Mouse (Mus musculus): ENCODE measurements around the gene Tbxa2r. TPM values are rescaled to one million over a fixed set of nuclear protein-coding genes. Genes with fewer than 3 reads are reported as not detected.

Gene Tbxa2r
- total RNA-seq, 1 experiment from 2014 or later, result 38.6 TPM

DNA sequence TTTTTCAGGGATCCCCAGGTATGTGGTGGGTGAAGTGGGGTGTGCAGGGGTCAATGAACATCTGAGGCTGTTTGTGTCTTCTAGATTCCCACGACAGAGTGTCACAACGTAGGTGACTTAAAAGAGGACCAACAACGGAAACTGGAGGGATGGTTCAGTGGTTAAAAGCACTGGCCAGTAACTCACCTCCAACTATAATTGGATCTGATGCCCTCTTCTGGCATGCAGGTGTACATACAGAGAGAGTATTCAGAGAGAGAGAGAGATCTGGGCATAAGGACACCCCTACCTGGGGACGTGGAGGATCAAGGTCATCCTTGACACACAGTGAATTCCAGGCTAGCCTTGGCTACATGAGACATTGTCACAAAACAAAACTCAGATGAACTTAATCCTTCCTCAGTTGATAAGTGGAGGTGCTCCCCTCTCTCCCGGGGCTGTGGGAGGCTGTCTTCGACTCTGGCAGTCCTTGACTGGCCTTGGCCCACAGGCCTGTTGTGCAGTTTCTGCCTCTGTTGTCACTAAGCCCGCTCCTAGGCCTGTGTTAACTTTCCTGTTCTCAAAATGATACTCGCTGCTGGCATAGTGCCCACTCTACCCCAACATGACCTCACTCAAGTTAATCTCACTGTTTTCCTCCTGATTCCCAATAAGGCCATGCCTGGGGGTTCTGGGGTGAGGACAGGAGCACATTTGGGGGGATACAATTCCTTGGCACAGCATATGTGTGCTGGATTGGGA, 16.1 kb downstream of the Tbxa2r start:
- peak; percentile 76 for DNase-seq

- no peak for DNase-seq
These were observed 16.6 kb downstream of the Tbxa2r start for GRCm38 (mm10) chr10:81345162-81345534.

DNA sequence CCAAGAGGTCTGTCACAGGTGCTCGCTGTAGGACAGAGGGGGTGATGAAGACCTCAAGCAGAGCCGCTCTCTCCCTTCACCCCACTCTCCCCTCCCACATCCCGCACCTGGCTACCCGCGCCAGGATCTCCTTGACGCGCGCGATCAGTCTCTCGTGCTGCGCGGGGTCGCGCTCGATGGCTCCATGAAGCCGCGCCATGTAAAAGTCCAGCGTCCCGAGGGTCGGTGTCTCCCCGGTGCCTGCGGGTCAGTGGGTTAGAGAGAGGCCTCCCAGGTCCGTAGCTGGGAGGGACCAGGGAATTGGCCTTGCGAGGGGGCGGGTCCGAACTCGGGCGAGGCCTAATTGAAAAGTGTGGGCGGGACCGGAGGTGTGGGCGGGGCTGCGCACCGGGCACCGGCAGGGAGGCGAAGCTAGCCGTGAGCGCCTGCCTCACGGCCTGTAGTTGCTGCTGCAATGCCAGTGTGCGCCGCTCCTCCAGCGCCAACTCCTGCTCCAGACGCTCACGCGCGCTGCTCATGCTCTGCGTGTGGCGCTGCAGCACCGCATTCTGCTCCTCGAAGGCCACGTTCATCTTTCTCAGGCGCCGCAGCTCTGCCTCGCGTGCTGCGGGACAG, 18.0 kb downstream of the Tbxa2r start:
- peak; percentile 92 for DNase-seq

DNA sequence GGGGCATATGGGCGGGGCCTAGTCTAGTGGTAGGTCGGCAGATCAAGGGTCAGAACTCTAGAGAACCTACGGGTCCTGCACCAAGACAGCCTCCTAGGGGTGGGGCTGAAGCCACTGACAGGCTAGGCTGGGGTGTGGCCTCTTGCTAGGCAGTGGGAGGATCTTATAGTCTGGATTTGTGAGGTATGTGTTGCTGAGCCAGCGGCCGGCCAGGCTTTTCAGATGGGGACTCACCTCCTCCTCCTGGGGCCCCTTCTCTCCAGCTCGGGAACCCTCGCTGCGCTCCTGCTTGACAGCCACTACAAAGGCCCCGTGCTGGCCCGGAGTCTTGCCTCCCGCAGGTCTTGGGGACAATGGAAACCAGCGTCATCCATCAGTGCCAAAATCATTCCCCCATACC, 20.6 kb downstream of the Tbxa2r start:
- DNase-seq, result peak; percentile 70

- no peak for DNase-seq
These were observed 21.4 kb downstream of the Tbxa2r start for GRCm38 (mm10) chr10:81349961-81350350.

DNA sequence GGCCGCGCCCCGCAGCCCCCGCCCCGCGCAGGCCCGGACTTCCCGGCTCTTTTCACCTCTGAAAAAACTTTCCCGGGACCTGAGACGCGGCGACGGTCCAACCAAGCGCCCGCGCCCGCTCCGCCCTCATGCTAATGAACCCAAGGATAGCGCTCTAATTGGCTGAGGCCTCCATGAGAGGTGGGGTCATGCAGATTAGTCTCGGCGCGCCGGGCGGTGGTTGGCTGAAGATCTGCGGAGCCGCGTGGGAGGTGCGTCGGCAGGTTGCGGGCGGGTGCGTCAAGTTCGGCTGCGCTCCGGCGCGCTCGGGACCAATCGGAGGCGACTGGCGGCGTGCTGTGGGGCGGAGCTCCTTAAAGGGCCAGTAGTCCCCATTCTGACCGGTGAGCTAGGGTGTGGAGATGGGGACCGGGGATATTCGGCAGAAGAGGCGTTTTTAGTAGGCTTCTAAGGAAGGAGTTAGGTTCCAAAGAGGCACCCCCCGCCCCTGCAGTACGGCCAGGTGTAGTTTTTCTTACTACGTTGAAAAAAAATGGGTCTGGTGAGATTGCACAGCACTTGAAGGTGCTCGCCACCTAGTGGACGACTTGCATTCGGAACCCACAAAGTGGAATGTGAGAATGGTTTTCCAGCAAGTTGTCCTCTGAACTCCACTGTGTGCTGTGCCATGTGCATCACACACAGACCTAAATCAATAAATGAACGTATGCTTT, 22.0 kb downstream of the Tbxa2r start, which contains the start of gene Hmg20b:
TSS of gene Hmg20b (minus strand) at position 130 of the 713 bp plus-strand sequence.
- DNase-seq, result peak; percentile 99

DNA sequence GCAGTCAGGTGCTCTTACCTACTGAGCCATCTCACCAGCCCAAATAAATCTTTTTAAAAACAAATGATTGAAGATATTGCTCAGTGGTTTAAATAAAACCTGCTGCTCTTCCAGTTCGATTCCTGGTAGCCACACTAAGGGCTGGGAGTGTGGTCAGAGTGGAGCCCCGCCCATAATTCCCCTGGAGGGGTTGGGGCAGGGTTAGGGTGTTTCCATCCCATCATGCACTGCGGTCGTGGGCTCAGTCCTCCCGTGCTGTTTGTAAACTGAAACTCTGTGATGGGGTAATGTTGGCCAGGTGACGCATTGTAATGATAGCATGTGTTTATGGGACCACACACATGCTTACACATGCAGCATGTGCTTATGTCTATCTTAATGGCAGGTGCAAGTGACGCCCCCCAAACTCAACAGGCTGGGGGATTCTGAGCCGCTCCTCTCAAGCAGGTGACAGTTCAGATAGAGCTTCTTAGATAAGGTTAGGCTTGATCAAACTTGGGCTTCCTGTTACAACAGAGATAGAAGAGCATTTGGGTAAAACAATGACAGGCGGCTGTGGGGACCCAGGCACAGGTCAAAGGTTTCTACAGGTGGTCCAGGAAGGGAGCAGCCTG, 23.3 kb downstream of the Tbxa2r start:
- DNase-seq, result no peak

DNA sequence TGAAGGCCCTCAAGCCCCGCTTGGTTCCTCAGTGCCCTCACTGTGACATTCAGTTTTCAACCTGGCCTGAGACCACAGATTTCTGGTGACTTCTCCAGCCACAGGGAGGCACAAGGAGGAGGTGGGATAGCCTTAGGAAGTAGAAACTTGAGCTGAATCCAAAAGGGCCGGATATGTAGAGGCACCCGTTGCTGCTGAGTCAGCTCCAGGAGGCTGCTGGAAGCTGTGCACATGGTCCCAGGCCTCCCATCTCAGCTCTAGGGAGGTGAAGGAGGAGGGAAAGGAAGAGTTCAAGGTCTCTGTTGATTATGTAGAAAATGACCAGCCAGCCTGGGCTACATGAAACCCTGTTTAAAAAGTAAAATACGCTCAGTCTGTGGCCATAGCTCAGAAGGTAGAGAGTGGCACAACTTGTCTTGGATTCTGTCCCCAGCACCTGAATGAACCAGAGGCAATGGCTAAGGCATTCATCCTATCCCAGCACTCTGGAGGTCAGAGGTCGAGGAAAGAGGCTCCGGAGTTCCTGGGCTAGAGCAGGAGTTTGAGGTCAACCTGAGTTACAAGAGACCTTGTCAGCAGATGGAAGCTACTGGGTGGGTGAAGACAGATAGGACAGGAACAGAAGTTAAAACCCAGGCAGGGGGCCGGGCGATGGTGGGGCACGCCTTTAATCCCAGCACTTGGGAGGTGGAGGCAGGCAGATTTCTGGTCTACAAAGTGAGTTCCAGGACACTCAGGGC, 26.4 kb downstream of the Tbxa2r start:
- DNase-seq, result no peak

DNA sequence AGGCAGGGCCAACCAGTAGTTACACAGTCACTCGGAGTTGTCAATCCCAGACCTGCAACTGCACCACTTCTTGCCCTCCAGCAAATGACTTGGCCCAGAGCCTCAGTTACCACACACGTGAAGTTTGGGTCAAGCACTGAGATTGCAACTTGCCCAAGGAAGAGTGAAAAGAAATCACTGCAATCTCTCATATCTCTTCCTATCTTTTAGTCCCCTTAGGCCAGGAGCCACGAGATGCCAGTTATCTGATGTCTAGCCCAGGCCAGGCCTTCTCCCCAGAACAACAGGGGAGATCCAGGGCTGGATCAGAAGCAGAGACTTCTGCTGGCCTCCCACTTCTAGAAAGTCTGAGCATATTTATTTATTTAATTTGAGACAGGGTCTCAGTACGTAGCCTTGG, 27.0 kb downstream of the Tbxa2r start:
- DNase-seq, result no peak

DNA sequence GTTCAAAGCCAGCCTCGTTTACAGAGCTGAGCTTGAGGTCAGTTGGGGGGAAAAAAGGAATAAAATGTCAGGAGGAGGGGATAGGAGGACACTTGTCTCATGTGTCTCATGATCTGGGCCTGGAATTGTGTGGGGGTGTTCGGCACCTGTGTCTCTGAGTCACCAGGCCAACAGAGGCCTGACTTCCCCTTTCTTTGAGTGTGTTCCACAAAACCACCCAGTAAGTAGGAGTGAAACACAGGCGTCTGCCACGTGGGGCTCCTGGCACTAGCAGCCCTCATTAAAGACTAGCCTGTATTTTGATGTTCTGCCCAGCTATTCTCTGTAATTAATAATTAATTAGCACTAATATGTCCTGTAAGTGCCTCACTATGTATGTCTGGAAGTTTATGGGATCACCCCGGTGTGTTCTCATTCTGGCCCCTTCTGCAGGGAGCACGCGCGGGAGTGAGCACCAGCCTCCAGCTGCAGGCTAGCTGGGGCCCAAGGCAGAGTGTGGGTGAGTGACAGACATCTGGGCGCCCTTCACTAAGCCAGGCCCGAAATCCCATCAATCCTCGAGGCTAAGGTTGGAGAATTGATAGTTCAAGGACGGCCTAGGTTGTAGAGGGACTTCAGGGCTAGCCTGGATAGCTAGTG, 27.9 kb downstream of the Tbxa2r start:
- DNase-seq, result no peak

DNA sequence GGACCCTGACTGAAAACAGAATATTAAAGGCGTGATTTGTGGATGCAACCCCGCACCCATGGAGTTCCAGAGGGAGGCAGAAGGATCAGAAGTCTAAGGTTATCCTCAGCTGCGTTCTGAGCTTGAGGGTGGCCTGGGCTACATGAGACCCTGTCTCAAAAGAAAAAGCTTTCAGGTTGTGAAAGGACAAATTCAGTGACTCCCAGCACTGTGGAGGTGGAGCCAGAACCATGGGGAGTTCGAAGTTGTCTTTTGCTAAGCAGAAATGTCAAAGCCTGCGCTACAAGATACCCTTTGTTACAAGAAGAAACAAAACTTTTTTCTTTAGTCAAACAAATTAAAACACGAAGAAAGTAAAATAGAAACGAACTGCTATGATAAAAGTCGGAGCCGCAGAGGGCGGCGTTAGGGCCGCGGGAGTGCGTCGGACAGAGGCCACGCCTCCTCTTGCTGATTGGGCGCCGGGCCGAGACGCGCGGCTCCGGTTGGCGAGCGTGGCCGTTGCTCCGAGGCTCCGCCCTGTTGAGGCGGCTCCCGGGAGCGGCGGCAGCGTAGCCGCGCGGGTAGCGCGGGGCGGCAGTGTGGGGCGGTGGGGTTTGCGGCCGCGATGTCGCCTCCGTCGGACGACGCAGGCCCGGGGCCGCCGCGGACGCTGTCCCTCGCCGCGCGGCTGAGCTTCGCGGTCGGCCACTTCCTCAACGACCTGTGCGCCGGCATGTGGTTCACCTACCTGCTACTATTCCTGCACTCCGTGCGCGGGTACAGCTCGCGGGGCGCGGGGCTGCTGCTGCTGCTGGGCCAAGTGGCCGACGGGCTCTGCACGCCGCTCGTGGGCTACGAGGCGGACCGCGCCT, 28.7 kb downstream of the Tbxa2r start, which contains the start of gene Mfsd12:
TSS of gene Mfsd12 (plus strand) at position 501 of the 854 bp plus-strand sequence.
- peak; percentile 95 for DNase-seq

GRCm38 (mm10) chr10:81358209-81358608, 29.7 kb downstream of the Tbxa2r start:
- DNase-seq, result no peak

GRCm38 (mm10) chr10:81358841-81359240, 30.3 kb downstream of the Tbxa2r start:
- DNase-seq, result no peak

DNA sequence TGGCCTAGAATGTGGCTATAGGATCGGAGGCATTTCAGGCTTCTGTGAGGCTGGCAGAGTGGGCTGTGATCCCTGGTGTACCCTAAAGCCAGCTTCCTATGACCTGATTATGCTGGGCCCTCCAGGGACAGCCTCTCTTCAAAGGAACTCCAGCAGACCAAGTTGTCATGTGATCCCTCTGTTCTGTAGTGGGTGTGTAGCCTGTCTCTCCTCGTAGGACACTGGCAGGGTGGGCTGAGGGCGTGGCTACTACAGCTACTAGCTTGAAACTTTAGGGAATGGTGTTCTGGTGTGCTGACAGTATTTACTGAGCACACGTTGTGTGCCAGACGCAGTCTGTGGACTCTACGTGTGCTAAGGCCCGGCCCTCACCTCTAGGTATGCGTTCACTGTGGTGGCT, 32.2 kb downstream of the Tbxa2r start:
- no peak for DNase-seq

DNA sequence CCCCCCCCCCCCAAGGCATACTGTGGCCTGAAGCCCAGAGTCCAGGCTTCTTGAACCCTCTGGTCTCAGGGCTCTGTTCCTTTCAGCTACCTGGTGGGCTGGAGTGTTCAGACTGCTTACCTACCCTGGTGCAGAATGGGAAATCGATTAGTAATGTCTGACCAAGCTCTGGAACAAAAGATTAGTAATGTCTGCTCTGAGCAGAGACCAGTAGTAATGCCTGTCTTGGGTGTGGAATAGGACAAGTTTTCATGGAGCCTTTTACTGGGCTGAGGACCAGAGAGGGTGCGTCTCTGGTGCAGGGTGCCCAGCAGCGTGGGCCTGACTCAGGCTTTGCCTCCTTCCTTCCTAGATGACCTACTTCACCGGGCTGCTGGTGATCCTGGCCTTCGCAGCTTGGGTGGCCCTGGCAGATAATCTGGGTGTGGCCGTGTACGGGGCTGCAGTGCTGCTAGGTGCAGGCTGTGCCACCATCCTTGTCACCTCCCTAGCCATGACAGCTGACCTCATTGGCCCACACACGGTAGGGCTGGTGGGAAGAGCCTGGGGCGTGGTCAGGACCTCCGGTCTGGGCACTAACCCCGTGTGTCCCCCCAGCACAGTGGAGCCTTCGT, 33.9 kb downstream of the Tbxa2r start:
- peak; percentile 52 for DNase-seq

- peak; percentile 63 for DNase-seq
These were observed 35.2 kb downstream of the Tbxa2r start for GRCm38 (mm10) chr10:81363436-81364346.

DNA sequence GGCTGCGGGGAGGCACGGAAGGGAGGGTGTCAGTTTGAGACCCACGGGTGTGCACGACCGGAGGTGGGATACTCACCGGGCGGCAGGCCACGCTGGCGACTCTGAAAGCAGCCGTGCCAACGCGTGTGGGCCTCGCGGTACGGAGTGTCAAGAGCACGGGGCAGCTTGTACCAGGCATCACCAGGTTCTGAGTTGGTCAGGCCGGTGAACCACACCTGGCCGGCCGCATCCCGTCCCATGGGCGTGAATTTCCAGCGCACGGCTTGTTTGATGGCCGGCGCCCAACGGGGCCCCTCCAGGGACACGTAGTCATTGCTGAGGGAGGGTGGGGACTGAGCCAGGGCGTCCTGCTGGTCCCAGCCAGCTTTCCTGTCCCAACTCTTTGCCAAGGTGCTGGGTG, 36.1 kb downstream of the Tbxa2r start:
- peak; percentile 70 for DNase-seq

DNA sequence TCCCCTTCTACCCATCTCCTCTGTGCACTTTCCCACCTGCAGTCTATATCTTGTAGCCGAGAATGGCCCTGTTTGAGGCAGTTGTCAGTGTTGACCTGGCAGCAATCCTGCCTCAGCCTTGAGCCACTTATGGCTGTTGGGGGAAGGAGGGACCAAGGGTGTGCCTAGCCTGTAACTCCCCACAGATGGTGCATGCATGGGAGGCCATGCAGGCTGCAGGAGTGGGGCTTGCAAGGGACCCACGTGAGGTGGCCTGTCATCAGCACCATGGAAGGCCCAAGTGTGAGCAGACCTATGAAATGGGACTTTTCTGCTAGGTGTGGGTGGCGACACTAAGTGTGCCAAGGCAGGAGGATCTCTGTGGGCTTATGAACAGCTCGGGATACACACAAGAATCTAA, 36.5 kb downstream of the Tbxa2r start:
- no peak for DNase-seq
